Mouse (Mus musculus): ENCODE data around the gene Nelfb. TPM values are rescaled to one million over a fixed set of nuclear protein-coding genes. Genes with fewer than 3 reads are reported as not detected.
A peak's percentile ranks its signal among the peaks of the same experiment; 100 is the strongest.
"Not testable (repeated sequence)": the region's sequence is repeated elsewhere in the genome, so short reads cannot be mapped to it uniquely, and the experiment has no call there.

Nelfb gene
- 10 to 100 TPM; 41.1 to 49.1 TPM for polyA plus RNA-seq (2017; shearing (Covaris generic))

GRCm38 (mm10) chr2:25211121-25211670 lies at the start of gene Nelfb:
Gene Nelfb (minus strand): TSS chr2:25211489.
- ATAC-seq: peak; percentile 95

- no peak for ATAC-seq
Measured at GRCm38 (mm10) chr2:25258887-25259286, 47.6 kb upstream of the Nelfb start.

- ATAC-seq: not testable (repeated sequence)
Measured at GRCm38 (mm10) chr2:25257250-25257649, 46.0 kb upstream of the Nelfb start.

- not testable (repeated sequence) for ATAC-seq
Measured at GRCm38 (mm10) chr2:25256443-25257109, 45.3 kb upstream of the Nelfb start.

- ATAC-seq: peak; percentile 78
Measured at GRCm38 (mm10) chr2:25255284-25255779, 44.0 kb upstream of the Nelfb start, which contains the start of gene Tmem203. Gene Tmem203 (plus strand): TSS chr2:25255439.

GRCm38 (mm10) chr2:25252331-25252730 lies 41.0 kb upstream of the Nelfb start:
- no peak for ATAC-seq

- ATAC-seq: no peak
Measured at GRCm38 (mm10) chr2:25246183-25247072, 35.1 kb upstream of the Nelfb start, which contains the start of gene AL732309.1. Gene AL732309.1 (minus strand): TSS chr2:25246863.

- no peak for ATAC-seq
Measured at GRCm38 (mm10) chr2:25244144-25244543, 32.9 kb upstream of the Nelfb start.

GRCm38 (mm10) chr2:25243342-25243741 lies 32.1 kb upstream of the Nelfb start:
- ATAC-seq: no peak

GRCm38 (mm10) chr2:25242101-25242506 lies 30.8 kb upstream of the Nelfb start, which contains the start of the genes Rnf208 and Cysrt1:
Gene Rnf208 (plus strand): TSS chr2:25242255.
Gene Cysrt1 (minus strand): TSS chr2:25242452.
- ATAC-seq: peak; percentile 67

GRCm38 (mm10) chr2:25241438-25241775 lies 30.1 kb upstream of the Nelfb start:
- peak; percentile 42 for ATAC-seq

GRCm38 (mm10) chr2:25240723-25241437 lies 29.6 kb upstream of the Nelfb start:
- peak; percentile 33 for ATAC-seq

- ATAC-seq: no peak
Measured at GRCm38 (mm10) chr2:25240310-25240709, 29.0 kb upstream of the Nelfb start.

- no peak for ATAC-seq
Measured at GRCm38 (mm10) chr2:25239766-25240165, 28.5 kb upstream of the Nelfb start.

GRCm38 (mm10) chr2:25238106-25238505 lies 26.8 kb upstream of the Nelfb start:
- no peak for ATAC-seq

GRCm38 (mm10) chr2:25237522-25237921 lies 26.2 kb upstream of the Nelfb start:
- ATAC-seq: no peak

- ATAC-seq: no peak
Measured at GRCm38 (mm10) chr2:25236614-25237013, 25.3 kb upstream of the Nelfb start, which contains the start of gene Rnf224. Gene Rnf224 (minus strand): TSS chr2:25236787.

GRCm38 (mm10) chr2:25234551-25235220 lies 23.4 kb upstream of the Nelfb start:
- ATAC-seq: no peak

GRCm38 (mm10) chr2:25234050-25234449 lies 22.8 kb upstream of the Nelfb start, which contains the start of gene Slc34a3:
Gene Slc34a3 (minus strand): TSS chr2:25234364.
- ATAC-seq: no peak

- ATAC-seq: no peak
Measured at GRCm38 (mm10) chr2:25233421-25233820, 22.1 kb upstream of the Nelfb start.

- no peak for ATAC-seq
Measured at GRCm38 (mm10) chr2:25231038-25231437, 19.7 kb upstream of the Nelfb start.

- no peak for ATAC-seq
Measured at GRCm38 (mm10) chr2:25230581-25230980, 19.3 kb upstream of the Nelfb start.
